Mouse (Mus musculus) left cerebral cortex, postnatal 14 days (tissue): ENCODE results near the gene Tcea2. TPM values are rescaled to one million over a fixed set of nuclear protein-coding genes. Genes with fewer than 3 reads are reported as not detected.

ENCODE experiments used
- DNase-seq, 2 experiments: peaks; one replicate each; pipeline ENCODE4 v3.0.0; 2021 to 2022; ENCODE audit warnings: low spot score in 2 of 2, mixed read lengths in 1 of 2
- intact Hi-C: fragments of 180-260 bp; cut with DNase I; formaldehyde crosslinking; loops from one replicate; pipeline ENCODE4 v1.15.1; 2025
- total RNA-seq, 2 experiments: library from RNA; stranded (reverse); gene quantifications; 2 replicates each; pipeline ENCODE4 v1.2.3; 2021

Gene Tcea2
- total RNA-seq, 2 experiments from 2014 or later = 60.0 to 62.9 TPM

DNA sequence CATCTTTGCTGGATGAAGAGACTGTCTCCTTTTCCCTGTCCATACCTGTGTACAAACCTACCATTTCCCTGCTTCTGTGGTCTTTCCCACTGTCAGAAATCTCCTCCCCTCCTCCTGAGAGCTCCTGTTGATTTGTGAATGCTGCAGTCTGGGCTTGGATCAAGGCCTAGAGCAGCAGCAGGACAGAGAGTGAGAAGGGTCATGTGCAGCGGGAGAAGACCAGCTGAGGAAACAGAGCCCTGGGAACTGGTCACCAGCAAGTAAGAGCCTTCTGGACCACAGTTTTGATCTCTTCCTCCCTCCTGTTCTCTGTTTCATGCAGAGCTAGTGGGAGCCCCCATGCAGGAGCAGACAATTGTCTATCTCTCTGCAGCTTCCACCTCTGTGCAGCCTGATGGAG is 15.7 kb downstream of the Tcea2 start:
- intact Hi-C loops = no loop called here
- no peak for DNase-seq

DNA sequence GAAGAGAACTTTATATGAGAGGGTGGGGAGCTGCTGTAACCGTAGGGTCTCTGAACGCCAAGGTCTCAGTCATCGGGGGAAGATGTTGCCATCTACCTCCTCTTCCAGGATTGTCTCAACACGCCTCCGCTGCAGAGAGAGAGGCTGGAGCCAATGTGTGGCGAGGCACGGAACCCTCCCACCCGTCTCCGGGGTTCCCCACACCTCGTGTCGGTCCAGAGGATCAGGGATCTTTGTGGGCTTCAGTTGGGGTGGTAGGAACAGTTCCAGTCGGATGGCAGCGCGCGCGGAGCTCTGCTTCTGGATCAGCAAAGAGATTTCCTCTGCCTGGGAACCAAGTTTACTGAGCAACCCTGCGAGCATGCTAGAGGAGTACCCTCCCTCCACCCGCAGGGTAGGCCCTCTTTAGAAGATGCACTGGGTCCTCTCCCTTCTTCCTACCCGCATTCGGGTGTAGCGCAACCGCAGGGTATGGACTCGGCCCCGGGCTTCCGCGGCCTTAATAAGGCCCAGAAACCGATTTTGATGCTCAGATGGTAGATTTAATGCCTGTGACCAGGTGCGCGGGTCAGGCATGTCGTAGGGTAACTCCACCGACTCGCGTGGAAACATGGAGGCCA is 16.8 kb downstream of the Tcea2 start:
- intact Hi-C loops = no loop called here
- no peak for DNase-seq

DNA sequence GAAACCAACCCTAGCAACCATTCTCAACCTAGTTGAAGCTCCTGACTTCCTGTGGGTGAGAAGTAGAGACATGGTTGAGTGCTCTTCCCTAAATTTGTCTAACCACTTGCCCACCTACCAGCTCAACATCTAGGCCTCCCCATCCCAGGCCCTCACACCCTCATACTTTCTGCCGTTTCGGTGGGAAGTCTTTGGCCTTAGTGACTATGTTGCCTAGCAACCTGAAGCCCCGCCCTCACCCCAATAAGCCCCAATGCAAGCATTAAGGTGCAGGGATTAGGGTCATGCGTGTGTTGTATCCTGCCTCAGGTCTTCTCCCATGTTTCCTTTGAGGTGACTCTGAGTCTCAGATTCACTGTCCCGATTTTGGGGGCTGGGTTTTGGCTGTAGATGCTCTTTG is 18.1 kb downstream of the Tcea2 start, which contains the start of gene Lkaaear1:
Gene Lkaaear1 (minus strand): TSS at position 202 of the 400 bp plus-strand sequence.
- intact Hi-C loops = no loop called here
- DNase-seq = no peak

DNA sequence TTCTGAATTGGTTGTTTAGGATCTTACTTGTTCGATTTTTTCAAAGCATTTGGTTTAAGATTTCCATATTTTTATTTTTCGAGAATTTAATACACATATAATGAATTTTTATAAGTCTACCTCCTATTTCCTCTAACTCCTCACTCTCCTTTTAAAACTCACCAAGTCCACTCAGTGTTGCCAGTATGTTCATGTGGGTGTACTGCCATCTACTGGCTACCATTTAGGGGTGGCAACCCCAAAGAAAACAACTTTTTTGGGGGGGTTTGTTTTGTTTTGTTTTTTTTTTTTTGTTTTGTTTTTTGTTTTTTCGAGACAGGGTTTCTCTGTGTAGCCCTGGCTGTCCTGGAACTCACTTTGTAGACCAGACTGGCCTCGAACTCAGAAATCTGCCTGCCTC is 26.6 kb downstream of the Tcea2 start:
- intact Hi-C loops = no loop called here

DNA sequence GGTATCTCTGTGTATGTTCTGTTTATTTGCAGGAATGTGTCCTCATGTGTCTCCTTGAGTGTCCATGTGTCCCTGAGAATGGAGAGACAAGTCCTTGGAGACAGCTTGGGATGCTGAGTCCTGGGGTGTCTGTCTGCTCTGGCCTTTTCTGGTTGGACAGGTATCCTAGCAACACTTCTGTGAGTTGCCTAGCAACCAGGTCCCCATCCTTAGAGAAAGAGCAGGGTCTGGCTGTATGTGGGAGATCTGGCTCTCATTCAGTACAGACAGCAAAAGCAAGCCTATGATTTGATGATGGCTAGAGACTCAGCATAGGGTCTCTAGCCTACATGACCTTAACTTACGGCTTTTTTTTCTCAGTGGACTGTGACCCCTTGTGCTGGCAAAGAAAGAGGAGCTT is 33.6 kb downstream of the Tcea2 start:
- intact Hi-C loops = no loop called here
- DNase-seq = peak; percentile 60 to 83

More for the DNA sequence above, 26.6 kb downstream of the Tcea2 start:
- DNase-seq = peak in 1 of 2 experiments; percentile 26

DNA sequence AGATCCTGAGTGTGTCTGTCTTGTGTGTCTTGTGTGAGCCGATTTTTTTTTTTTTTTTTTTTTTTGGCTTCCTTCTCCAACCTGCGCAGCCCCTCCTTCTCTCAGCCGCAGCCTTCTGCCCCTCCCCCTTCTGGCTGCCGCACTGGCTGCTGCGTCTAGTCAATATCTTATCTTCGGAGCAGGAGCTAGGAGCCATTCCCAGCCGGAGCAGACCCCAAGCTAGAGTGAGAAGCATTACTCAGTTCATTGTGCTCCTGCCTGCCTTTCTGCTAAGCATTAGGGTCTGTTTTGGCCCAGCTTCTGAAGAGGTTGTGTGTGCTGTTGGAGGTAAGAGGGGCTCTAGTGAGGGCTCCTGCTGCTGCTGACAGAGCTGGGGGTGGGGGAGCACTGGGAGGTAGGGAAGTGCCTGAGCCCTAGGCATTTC is 34.8 kb downstream of the Tcea2 start, which contains the start of gene Oprl1:
Gene Oprl1 (plus strand): TSS at position 114 of the 424 bp plus-strand sequence.
- intact Hi-C loops = no loop called here
- DNase-seq = peak; percentile 75 to 81

DNA sequence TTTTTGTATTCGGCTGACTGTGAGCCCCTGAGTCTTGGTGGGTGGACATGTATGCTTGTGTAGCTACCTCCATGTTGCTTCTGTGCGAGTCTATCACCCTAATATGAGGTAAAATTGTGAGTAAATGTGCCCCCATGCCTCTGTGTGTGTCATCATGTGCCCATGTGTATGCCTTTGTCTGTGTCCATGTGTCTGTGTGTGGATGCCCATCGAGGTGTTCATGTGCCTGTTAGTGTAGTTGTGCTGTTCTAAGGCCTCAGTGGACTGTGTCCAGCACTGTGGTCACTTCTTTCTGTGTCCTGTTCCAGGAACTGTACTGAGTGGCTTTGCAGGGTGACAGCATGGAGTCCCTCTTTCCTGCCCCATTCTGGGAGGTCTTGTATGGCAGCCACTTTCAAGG is 35.3 kb downstream of the Tcea2 start:
- intact Hi-C loops = no loop called here
- no peak for DNase-seq

DNA sequence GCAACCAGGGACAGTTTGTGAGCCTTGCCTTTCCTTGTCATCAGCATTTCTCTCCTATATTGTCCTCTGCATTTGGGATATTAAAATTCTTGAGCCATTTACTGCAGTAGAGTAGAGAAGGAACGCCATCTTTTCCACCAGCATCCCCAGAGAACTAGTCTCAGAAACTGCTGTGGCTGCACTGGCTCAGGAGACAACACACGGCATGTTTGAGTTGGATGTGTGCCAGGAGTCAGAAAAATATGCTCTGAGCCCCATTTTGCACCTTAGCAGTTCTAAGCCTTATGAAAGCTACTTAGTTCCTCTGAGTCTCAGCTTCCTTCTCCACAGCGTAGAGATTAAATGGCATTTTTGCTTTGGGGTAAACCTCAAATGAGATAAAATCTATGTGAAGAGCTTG is 36.9 kb downstream of the Tcea2 start:
- DNase-seq = peak in 1 of 2 experiments; percentile 4
- intact Hi-C loops = no loop called here

DNA sequence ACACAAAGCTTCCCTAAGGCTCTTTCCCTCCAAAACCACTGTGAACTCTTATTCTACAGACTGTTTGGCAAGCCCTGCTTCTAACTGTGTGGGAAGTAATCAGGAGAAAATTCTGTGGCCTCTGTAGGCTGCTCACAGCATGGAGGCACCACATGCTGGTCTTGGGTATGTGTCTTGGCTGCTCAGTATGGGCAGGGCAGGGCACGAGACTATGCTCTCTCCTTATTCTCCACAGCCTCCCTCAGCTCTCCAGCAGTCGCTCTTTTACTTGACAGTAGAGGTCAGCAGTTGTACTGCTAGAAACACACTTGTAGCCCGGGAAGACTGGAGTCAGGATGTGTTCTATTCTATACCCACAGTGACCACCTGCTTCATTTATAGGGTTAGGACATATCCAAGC is 40.0 kb downstream of the Tcea2 start:
- DNase-seq = no peak
- intact Hi-C loops = loop anchor here (10.0 kb wide), 2 partner anchors 115 to 145 kb away; partner anchors contain the start of genes Pcmtd2 and Polr3k

DNA sequence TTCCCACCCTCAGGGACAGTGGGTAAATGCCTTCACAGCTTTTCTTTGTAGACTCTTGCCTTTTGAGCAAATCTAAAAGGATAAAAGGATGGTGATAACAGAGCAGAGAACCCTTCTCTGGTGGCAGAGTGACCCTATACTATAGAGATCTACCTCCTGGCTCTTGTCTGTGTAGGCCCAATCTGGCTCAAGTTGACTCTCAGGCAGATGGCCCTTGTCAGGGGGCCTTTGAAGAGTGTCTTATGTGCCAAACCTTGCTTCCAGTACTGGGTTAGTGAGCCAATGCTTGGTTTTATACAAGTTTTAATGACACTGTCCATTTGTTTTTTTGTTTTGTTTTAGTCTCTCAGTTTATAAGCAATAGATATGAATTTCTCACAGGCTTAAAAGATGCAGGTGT is 41.1 kb downstream of the Tcea2 start:
- intact Hi-C loops = loop anchor here (10.0 kb wide), 2 partner anchors 114 to 144 kb away; partner anchors contain the start of genes Pcmtd2 and Polr3k
- DNase-seq = no peak

DNA sequence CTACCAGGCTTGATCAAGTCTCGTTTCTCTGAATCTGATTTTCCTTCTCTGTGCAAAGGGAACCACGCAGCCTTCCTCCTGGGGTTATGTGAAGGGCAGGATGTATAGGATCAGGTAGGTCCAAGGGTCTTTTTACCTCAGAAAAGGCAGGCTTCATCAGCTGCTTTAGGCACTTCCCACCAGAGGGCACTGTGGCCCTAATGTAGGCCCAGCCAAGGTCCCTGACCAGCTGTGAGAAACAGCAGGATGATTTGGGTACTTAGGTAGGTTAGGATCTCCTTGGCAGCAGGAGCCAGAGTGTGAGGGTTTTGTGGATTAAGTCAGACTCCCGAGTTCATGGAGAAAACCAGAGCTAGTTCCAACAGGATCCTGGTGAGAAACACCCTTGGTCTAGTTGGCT is 42.1 kb downstream of the Tcea2 start:
- peak in 1 of 2 experiments; percentile 35 for DNase-seq

DNA sequence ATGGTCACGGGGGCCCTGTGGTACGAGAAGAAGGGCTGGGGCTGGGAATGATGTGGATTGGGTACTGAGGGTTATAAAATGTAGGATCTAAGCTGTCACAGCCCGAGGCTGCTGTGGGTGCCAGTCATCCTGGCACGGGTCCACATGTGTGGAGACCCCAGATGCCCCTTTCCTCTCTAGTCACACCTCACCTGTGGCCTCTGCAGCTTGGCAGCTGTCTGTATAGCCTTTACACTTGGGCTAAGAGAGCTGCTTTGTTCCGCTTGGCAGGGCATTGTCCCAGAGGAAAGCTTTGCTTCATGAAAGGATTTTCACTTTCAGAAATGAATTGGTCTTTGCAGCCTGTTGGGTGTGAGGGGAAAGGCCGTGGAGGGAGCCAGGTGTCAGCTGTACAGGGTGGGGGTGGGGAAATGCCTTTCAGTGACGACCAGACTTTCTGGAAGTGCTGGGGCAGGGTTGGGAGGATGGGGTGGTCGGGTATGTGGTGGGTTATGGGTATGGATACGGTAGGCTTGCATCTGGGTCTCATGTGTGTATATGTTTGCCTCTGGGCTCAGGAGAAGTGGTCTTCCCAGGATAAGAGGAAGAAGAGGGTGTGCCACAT is 47.7 kb downstream of the Tcea2 start:
- intact Hi-C loops = loop anchor here (10.0 kb wide), 2 partner anchors 107 to 137 kb away; partner anchors contain the start of genes Pcmtd2 and Polr3k
- no peak for DNase-seq

More for the DNA sequence above, 42.1 kb downstream of the Tcea2 start:
- intact Hi-C loops = loop anchor here (10.0 kb wide), 2 partner anchors 113 to 143 kb away; partner anchors contain the start of genes Pcmtd2 and Polr3k

DNA sequence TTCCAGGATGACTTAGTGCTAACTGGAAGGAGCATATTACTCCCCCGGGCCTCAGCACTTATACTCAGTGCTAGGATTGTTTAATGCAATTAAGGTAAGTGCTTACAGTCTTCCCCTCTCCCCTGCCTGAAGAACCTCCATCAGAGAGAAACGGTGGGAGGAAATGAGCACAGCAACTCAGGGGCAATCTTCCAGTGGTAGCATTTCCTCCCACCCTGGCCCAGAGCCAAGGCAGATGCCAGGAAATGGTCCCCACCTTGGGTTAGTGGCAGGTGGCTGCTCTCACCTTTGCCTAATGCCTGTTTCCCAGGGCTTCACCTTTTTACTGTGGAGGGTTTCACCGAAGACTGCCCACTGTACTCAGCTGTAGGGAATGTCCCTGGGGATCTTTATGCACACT is 49.9 kb downstream of the Tcea2 start:
- DNase-seq = no peak
- intact Hi-C loops = no loop called here

Other genes starting within 250 kb of the Tcea2 start
- gene Zbtb46, start 220.9 kb upstream of the Tcea2 start, total RNA-seq = 10 to 100 TPM; 14.3 to 16.9 TPM
- not detected for gene Abhd16b, start 187.1 kb upstream of the Tcea2 start, total RNA-seq
- 10 to 100 TPM; 69.5 to 74.8 TPM for gene Tpd52l2, start 183.2 kb upstream of the Tcea2 start, total RNA-seq
- gene Dnajc5, start 159.8 kb upstream of the Tcea2 start, total RNA-seq = 100 to 1,000 TPM; 300 to 308 TPM
- gene Uckl1, start 95.4 kb upstream of the Tcea2 start, total RNA-seq = 10 to 100 TPM; 41.2 to 42.9 TPM
- gene Prpf6, start 88.4 kb upstream of the Tcea2 start, total RNA-seq = 10 to 100 TPM; 48.3 to 51.3 TPM
- gene Zfp512b, start 87.5 kb upstream of the Tcea2 start, total RNA-seq = 100 to 1,000 TPM; 112 to 121 TPM
- gene Samd10, start 81.1 kb upstream of the Tcea2 start, total RNA-seq = 10 to 100 TPM; 20.2 to 22.0 TPM
- gene Gm29797, start 23.3 kb upstream of the Tcea2 start, total RNA-seq = under 1 TPM in 1 of 2 experiments, not detected in 1; 0.78 TPM
- gene Sox18, start 8.7 kb upstream of the Tcea2 start, total RNA-seq = 10 to 100 TPM; 10.6 to 14.7 TPM
- gene Rgs19, start 13.7 kb downstream of the Tcea2 start, total RNA-seq = 10 to 100 TPM; 39.6 to 42.3 TPM
- gene Lkaaear1, start 18.1 kb downstream of the Tcea2 start, total RNA-seq = not detected
- 10 to 100 TPM; 64.5 to 65.5 TPM for gene Oprl1, start 34.7 kb downstream of the Tcea2 start, total RNA-seq
- gene Myt1, start 83.0 kb downstream of the Tcea2 start, total RNA-seq = 10 to 100 TPM; 20.4 to 21.3 TPM
- 10 to 100 TPM; 65.9 to 69.4 TPM for gene Pcmtd2, start 157.5 kb downstream of the Tcea2 start, total RNA-seq
- gene Polr3k, start 184.0 kb downstream of the Tcea2 start, total RNA-seq = 10 to 100 TPM; 29.3 to 31.4 TPM